Mouse (Mus musculus) cerebellum, adult 2 months (tissue): ENCODE measurements around the gene Ehd3.

Experiments used
- CTCF ChIP-seq: fragments of 200-500 bp; IDR thresholded peaks from 2 replicates; pipeline ENCODE4 v1.5.1; 2011; ENCODE audit warnings: low read depth, mild to moderate bottlenecking, control low read depth, low read length, moderate library complexity, borderline replicate concordance; ENCODE audit not compliant: insufficient read depth
- POLR2A ChIP-seq: fragments of 200-500 bp; IDR thresholded peaks from 2 replicates; pipeline ENCODE4 v1.6.1; 2011; ENCODE audit warnings: low read length, control low read depth, borderline replicate concordance; ENCODE audit not compliant: insufficient read depth

DNA sequence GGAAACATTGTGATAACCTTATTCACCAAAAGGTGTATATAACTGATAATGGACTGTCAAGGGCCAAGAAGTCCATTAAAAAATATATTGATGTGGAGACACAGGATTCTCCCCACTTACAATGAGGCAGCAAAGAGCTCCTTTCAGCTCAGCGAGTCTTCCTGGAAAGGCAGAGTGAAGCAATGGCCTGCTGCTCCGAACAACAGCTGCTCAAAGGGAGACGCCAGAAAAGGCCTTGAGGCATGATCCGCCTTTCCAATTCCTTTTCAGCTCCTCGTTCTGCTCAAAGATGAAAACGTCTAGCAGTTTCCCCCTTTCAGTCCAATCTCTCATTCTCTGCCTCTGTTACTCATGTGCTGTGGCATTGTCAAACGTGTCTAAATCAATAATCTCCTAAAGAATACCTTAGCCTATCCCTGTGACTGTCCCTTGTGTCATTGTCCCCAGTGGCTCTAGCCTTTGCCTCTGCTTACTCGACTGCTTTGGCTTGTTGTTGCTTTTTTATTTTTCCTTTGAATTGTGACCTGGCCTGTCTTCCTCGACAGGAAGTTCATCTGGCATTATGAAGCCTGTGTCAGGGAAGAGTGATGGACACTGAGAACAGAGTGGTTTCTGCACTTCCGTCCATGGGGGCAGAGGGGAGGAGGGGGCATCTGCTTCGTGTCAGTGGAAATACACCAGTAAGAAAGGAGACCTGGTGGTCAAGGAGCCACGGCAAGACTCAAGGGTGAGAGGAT lies 13.5 kb upstream of the Ehd3 start:
- TF ChIP-seq CTCF, result no peak
- TF ChIP-seq POLR2A, result no peak
